Mouse (Mus musculus): Measurements from ENCODE around the gene Smim24. TPM values are rescaled to one million over a fixed set of nuclear protein-coding genes. Genes with fewer than 3 reads are reported as not detected.

Gene Smim24
- 1.6 and 1.9 TPM in 2 replicates for polyA plus RNA-seq (2016; fragmentation: Nextera tagmentation; extraction: Ambion mirVana)

- Histone ChIP-seq H3K27me3 (ENCODE audit: poor library complexity, severe bottlenecking) (peaks cover 26% of the 10 kb centered on the region), H3K27ac (peak within 1 kb of the TSS; percentile 72), H3K36me3 (replicated peaks) (peaks cover 25% of the 10 kb centered on the region), H3K4me3 (peak within 1 kb of the TSS; percentile 37), H3K4me1 (peaks cover 48% of the 10 kb centered on the region), H3K9me3 (no peaks in the 10 kb centered on the region)
- DNase-seq (ENCODE audit: extremely low spot score, low spot score): no peak
- 71% methylated on average over 14 of the region's 14 CpGs for WGBS
Measured at GRCm38 (mm10) chr10:81392781-81393185, at the start of gene Smim24. Smim24 (plus strand) TSS chr10:81393051.

GRCm38 (mm10) chr10:81344421-81345161 is 48.3 kb upstream of the Smim24 start:
- Histone ChIP-seq H3K27me3 (ENCODE audit: poor library complexity, severe bottlenecking) (peaks cover 91% of the 10 kb centered on the region), H3K27ac (no peak overlapping the region), H3K9me3 (no peaks in the 10 kb centered on the region), H3K4me1 (peaks cover 53% of the 10 kb centered on the region), H3K36me3 (replicated peaks) (peaks cover 38% of the 10 kb centered on the region), H3K4me3 (0 out of 2 replicates have a peak overlapping the region, but pooled peaks have one; percentile 5)
- DNase-seq (ENCODE audit: extremely low spot score, low spot score): no peak
- 59% methylated on average over 8 of the region's 8 CpGs for WGBS

GRCm38 (mm10) chr10:81345162-81345534 is 47.7 kb upstream of the Smim24 start:
- Histone ChIP-seq H3K27ac (no peak overlapping the region), H3K36me3 (replicated peaks) (peaks cover 38% of the 10 kb centered on the region), H3K9me3 (no peaks in the 10 kb centered on the region), H3K4me1 (peaks cover 58% of the 10 kb centered on the region), H3K27me3 (ENCODE audit: poor library complexity, severe bottlenecking) (peaks cover 88% of the 10 kb centered on the region), H3K4me3 (peak overlapping the region; percentile 5; the same call in 1 of the 2 replicates)
- no peak for DNase-seq (ENCODE audit: extremely low spot score, low spot score)
- WGBS: 93% methylated on average over 4 of the region's 4 CpGs

- peak overlapping the region; percentile 67 for H3K27ac ChIP-seq
- 4% methylated on average over 55 of the region's 55 CpGs for WGBS
- peak overlapping the region; percentile 48 for H3K4me3 ChIP-seq
- peaks cover 38% of the 10 kb centered on the region for H3K36me3 ChIP-seq (replicated peaks)
- no peaks in the 10 kb centered on the region for H3K9me3 ChIP-seq
- peaks cover 74% of the 10 kb centered on the region for H3K27me3 ChIP-seq (ENCODE audit: poor library complexity, severe bottlenecking)
- peaks cover 58% of the 10 kb centered on the region for H3K4me1 ChIP-seq
- DNase-seq (ENCODE audit: extremely low spot score, low spot score): peak; percentile 77
Measured at GRCm38 (mm10) chr10:81346453-81347067, 46.3 kb upstream of the Smim24 start.

GRCm38 (mm10) chr10:81349146-81349545 is 43.7 kb upstream of the Smim24 start:
- peaks cover 48% of the 10 kb centered on the region for H3K27me3 ChIP-seq (ENCODE audit: poor library complexity, severe bottlenecking)
- H3K27ac ChIP-seq: peak overlapping the region; percentile 95
- H3K4me1 ChIP-seq: peaks cover 56% of the 10 kb centered on the region
- H3K36me3 ChIP-seq (replicated peaks): peaks cover 38% of the 10 kb centered on the region
- H3K4me3 ChIP-seq: peak overlapping the region; percentile 97
- DNase-seq (ENCODE audit: extremely low spot score, low spot score): peak; percentile 48
- no peaks in the 10 kb centered on the region for H3K9me3 ChIP-seq
- 6% methylated on average over 12 of the region's 12 CpGs for WGBS

- Histone ChIP-seq H3K36me3 (replicated peaks) (peaks cover 38% of the 10 kb centered on the region), H3K9me3 (no peaks in the 10 kb centered on the region), H3K4me3 (peak overlapping the region; percentile 97), H3K4me1 (peaks cover 64% of the 10 kb centered on the region), H3K27ac (peak overlapping the region; percentile 95), H3K27me3 (ENCODE audit: poor library complexity, severe bottlenecking) (peaks cover 40% of the 10 kb centered on the region)
- WGBS: under 1% methylated on average over 29 of the region's 29 CpGs
- no peak for DNase-seq (ENCODE audit: extremely low spot score, low spot score)
Measured at GRCm38 (mm10) chr10:81349961-81350350, 42.9 kb upstream of the Smim24 start.

GRCm38 (mm10) chr10:81350351-81351063 is 42.3 kb upstream of the Smim24 start, which contains the start of gene Hmg20b:
Hmg20b (minus strand) TSS chr10:81350480.
- WGBS: under 1% methylated on average over 53 of the region's 54 CpGs
- H3K27me3 ChIP-seq (ENCODE audit: poor library complexity, severe bottlenecking): peaks cover 34% of the 10 kb centered on the region
- H3K9me3 ChIP-seq: no peaks in the 10 kb centered on the region
- peaks cover 33% of the 10 kb centered on the region for H3K36me3 ChIP-seq (replicated peaks)
- H3K4me3 ChIP-seq: peak within 1 kb of the TSS; percentile 97
- H3K27ac ChIP-seq: peak within 1 kb of the TSS; percentile 95
- H3K4me1 ChIP-seq: peaks cover 67% of the 10 kb centered on the region
- DNase-seq (ENCODE audit: extremely low spot score, low spot score): peak; percentile 100

- WGBS: 25% methylated on average over 9 of the region's 9 CpGs
- peaks cover 21% of the 10 kb centered on the region for H3K36me3 ChIP-seq (replicated peaks)
Measured at GRCm38 (mm10) chr10:81351678-81352291, 41.1 kb upstream of the Smim24 start.

GRCm38 (mm10) chr10:81354738-81355477 is 37.9 kb upstream of the Smim24 start:
- no peak overlapping the region; the same call in 1 of the 2 replicates for H3K27ac ChIP-seq
- H3K36me3 ChIP-seq (replicated peaks): 0 out of 2 replicates have a peak, but pooled peaks cover 1% of the 10 kb centered on the region
- no peak overlapping the region for H3K4me3 ChIP-seq
- peaks cover 64% of the 10 kb centered on the region for H3K4me1 ChIP-seq
- H3K9me3 ChIP-seq: no peaks in the 10 kb centered on the region
- peaks cover 35% of the 10 kb centered on the region for H3K27me3 ChIP-seq (ENCODE audit: poor library complexity, severe bottlenecking)
- WGBS: 60% methylated on average over 9 of the region's 9 CpGs
- DNase-seq (ENCODE audit: extremely low spot score, low spot score): no peak

More at GRCm38 (mm10) chr10:81351678-81352291, 41.1 kb upstream of the Smim24 start:
- no peak for DNase-seq (ENCODE audit: extremely low spot score, low spot score)
- Histone ChIP-seq H3K27ac (no peak overlapping the region), H3K4me1 (peaks cover 63% of the 10 kb centered on the region), H3K9me3 (no peaks in the 10 kb centered on the region), H3K4me3 (peak overlapping the region; percentile 0; the same call in 1 of the 2 replicates), H3K27me3 (ENCODE audit: poor library complexity, severe bottlenecking) (peaks cover 34% of the 10 kb centered on the region)

- 76% methylated on average over 4 of the region's 4 CpGs for WGBS
- Histone ChIP-seq H3K4me3 (no peak overlapping the region), H3K27ac (no peak overlapping the region), H3K4me1 (peaks cover 68% of the 10 kb centered on the region), H3K36me3 (replicated peaks) (0 out of 2 replicates have a peak, but pooled peaks cover 3% of the 10 kb centered on the region), H3K27me3 (ENCODE audit: poor library complexity, severe bottlenecking) (peaks cover 37% of the 10 kb centered on the region), H3K9me3 (no peaks in the 10 kb centered on the region)
- no peak for DNase-seq (ENCODE audit: extremely low spot score, low spot score)
Measured at GRCm38 (mm10) chr10:81355533-81355932, 37.3 kb upstream of the Smim24 start.

GRCm38 (mm10) chr10:81356352-81356990 is 36.4 kb upstream of the Smim24 start:
- Histone ChIP-seq H3K27ac (no peak overlapping the region), H3K4me3 (peak overlapping the region; percentile 86), H3K4me1 (peaks cover 68% of the 10 kb centered on the region)

More at GRCm38 (mm10) chr10:81356352-81356990, 36.4 kb upstream of the Smim24 start:
- WGBS: 61% methylated on average over 12 of the region's 12 CpGs
- H3K27me3 ChIP-seq (ENCODE audit: poor library complexity, severe bottlenecking): peaks cover 40% of the 10 kb centered on the region
- H3K36me3 ChIP-seq (replicated peaks): peaks cover 8% of the 10 kb centered on the region
- DNase-seq (ENCODE audit: extremely low spot score, low spot score): no peak
- H3K9me3 ChIP-seq: no peaks in the 10 kb centered on the region
